Mouse (Mus musculus) spleen, adult 2 months (tissue): ENCODE results near the gene Prcd. TPM values are rescaled to one million over a fixed set of nuclear protein-coding genes. Genes with fewer than 3 reads are reported as not detected.
"Not testable (repeated sequence)": the region's sequence is repeated elsewhere in the genome, so short reads cannot be mapped to it uniquely, and the experiment has no call there.

ENCODE experiments used
- DNase-seq, 2 experiments: peaks; one replicate each; pipeline versions ENCODE4 v3.0.0 to v3.0.0-alpha.2; 2012 to 2021; ENCODE audit warnings: low spot score in 2 of 2, low read depth in 1 of 2
- H3K27ac ChIP-seq: fragments of 200-500 bp; 2 replicates; pipeline ENCODE4 v1.5.1; 2012; ENCODE audit warnings: low read length, inconsistent platforms; ENCODE audit not compliant: insufficient read depth
- H3K27me3 ChIP-seq: fragments of 200-500 bp; 2 replicates; pipeline ENCODE4 v1.6.1; 2012; ENCODE audit warnings: mild to moderate bottlenecking, moderate library complexity, low read length, inconsistent platforms; ENCODE audit not compliant: control insufficient read depth, insufficient read depth
- H3K36me3 ChIP-seq: fragments of 200-500 bp; 2 replicates; pipeline ENCODE4 v1.6.1; 2012; ENCODE audit warnings: mild to moderate bottlenecking, low read length, inconsistent platforms; ENCODE audit not compliant: control insufficient read depth, insufficient read depth
- H3K4me1 ChIP-seq: fragments of 200-500 bp; 2 replicates; pipeline ENCODE4 v1.6.1; 2011; ENCODE audit warnings: inconsistent platforms; ENCODE audit not compliant: control insufficient read depth, insufficient read depth, insufficient read length
- H3K4me3 ChIP-seq: fragments of 200-500 bp; 2 replicates; pipeline ENCODE4 v1.5.1; 2011; ENCODE audit warnings: mild to moderate bottlenecking, inconsistent platforms; ENCODE audit not compliant: insufficient read depth, insufficient read length; ENCODE audit errors: extremely low read depth
- CTCF ChIP-seq: fragments of 200-500 bp; IDR thresholded peaks from 2 replicates; pipeline ENCODE4 v1.5.1; 2011; ENCODE audit warnings: mild to moderate bottlenecking, inconsistent platforms; ENCODE audit not compliant: insufficient read depth, insufficient read length, insufficient replicate concordance; ENCODE audit errors: extremely low read depth
- POLR2A ChIP-seq: fragments of 200-500 bp; IDR thresholded peaks from 2 replicates; pipeline ENCODE4 v1.6.1; 2011; ENCODE audit warnings: low read depth, low read length, inconsistent platforms
- WGBS: fragments of 180-500 bp; shearing (Covaris S2); methylation state at CpG from one replicate; pipeline ENCODE4 v1.1.7; 2018; 5-methylcytosine and 5-hydroxymethylcytosine counted together
- polyA plus RNA-seq: library from polyadenylated mRNA; depleted of rRNA; stranded (reverse); fragments of >200 nt; gene quantifications from 2 replicates; pipeline ENCODE4 v1.2.3, GENCODE M21; 2012

The Prcd gene
- polyA plus RNA-seq, 1 experiment = 0.72 TPM

GRCm38 (mm10) chr11:116674616-116675379 lies 21.5 kb downstream of the Prcd start:
- TF ChIP-seq CTCF = no peak
- no peak for TF ChIP-seq POLR2A
- no peak overlapping the region for H3K4me3 ChIP-seq
- no peak for DNase-seq
- H3K27ac ChIP-seq = no peak overlapping the region
- H3K27me3 ChIP-seq = no peaks in the 10 kb centered on the region
- H3K36me3 ChIP-seq = peaks cover 35% of the 10 kb centered on the region
- WGBS = 80% methylated on average over 7 of the region's 7 CpGs
- no peaks in the 10 kb centered on the region for H3K4me1 ChIP-seq

DNA sequence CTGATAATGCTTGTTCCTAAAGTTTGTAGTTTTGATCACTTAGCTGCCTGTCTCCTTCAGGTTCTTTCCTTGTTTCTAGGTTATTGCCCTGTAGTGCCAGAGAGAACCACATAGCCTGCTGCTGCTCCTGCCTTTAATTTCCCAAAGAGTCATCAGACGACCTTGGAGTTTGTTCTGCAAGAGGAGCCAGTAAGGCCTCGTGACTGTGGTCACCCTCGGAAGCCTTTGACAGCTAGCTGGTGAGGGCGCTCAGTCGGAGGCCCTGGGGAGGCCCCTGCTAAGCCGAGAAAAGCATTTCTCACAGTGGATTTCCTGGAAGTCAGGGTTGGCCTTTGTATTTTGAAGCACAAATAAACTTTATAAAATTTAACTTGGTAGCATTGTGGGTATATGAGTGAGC lies 22.1 kb downstream of the Prcd start:
- H3K27me3 ChIP-seq, H3K4me1 ChIP-seq, DNase-seq, H3K4me3 ChIP-seq, H3K27ac ChIP-seq: not testable (repeated sequence)
- peaks cover 35% of the 10 kb centered on the region for H3K36me3 ChIP-seq
- 76% methylated on average over 6 of the region's 6 CpGs for WGBS

DNA sequence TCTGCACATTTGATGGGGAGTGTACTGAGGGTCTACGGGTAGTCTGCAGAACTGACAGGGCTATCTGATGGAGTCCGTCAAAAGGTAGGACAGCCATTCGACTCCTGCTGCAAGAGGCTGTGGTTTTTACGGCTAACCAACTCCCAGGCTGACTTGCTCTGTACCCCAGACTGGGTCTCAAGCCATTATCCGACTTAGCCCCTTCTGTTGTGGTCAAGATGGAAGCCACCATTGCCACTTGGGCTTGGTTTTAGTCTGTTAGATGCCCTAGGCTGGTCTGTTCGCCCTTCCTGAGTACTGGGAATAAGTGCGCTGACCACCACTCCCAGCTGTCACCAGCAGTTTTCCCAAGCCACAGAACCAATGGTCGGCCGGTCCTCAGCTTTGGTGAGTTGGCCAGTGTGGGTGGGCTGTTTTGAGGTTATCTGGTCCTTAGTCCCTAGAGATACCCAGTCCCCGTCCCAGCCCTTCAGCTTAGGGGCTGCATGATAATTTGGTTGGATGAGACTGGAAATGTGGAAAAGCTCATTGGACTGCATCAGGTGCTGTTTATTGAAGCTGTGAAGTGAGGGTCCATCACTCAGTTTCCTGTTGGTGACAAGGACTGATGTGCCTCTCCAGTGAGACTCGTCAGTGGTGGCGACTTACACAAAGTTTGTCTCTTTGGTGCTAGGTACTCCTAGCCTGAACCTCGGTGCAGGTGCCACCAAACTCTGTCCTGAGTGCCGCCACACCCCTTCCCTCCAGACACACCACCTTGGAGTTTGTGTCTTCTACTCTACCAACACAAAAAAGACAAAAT lies 23.0 kb downstream of the Prcd start:
- 92% methylated on average over 14 of the region's 14 CpGs for WGBS
- TF ChIP-seq CTCF (no peak), POLR2A (no peak)
- peaks cover 35% of the 10 kb centered on the region for H3K36me3 ChIP-seq
- H3K27me3 ChIP-seq = no peaks in the 10 kb centered on the region
- H3K27ac ChIP-seq = no peak overlapping the region
- DNase-seq = no peak
- H3K4me3 ChIP-seq = no peak overlapping the region
- no peaks in the 10 kb centered on the region for H3K4me1 ChIP-seq

- H3K36me3 ChIP-seq = peaks cover 35% of the 10 kb centered on the region
Measured at GRCm38 (mm10) chr11:116677711-116678441, 24.5 kb downstream of the Prcd start.

GRCm38 (mm10) chr11:116679148-116679547 lies 25.8 kb downstream of the Prcd start:
- Histone ChIP-seq H3K4me3 (no peak overlapping the region), H3K27ac (no peak overlapping the region), H3K4me1 (no peaks in the 10 kb centered on the region), H3K27me3 (no peaks in the 10 kb centered on the region), H3K36me3 (peaks cover 25% of the 10 kb centered on the region)
- 93% methylated on average over 6 of the region's 6 CpGs for WGBS
- TF ChIP-seq CTCF (no peak), POLR2A (no peak)
- no peak for DNase-seq

More at GRCm38 (mm10) chr11:116677711-116678441, 24.5 kb downstream of the Prcd start:
- Histone ChIP-seq H3K4me1 (no peaks in the 10 kb centered on the region), H3K27me3 (no peaks in the 10 kb centered on the region), H3K27ac (no peak overlapping the region), H3K4me3 (no peak overlapping the region)
- WGBS = 81% methylated on average over 8 of the region's 8 CpGs
- TF ChIP-seq POLR2A (no peak), CTCF (no peak)
- no peak for DNase-seq

GRCm38 (mm10) chr11:116680321-116681091 lies 27.2 kb downstream of the Prcd start:
- H3K4me3 ChIP-seq = no peak overlapping the region
- H3K4me1 ChIP-seq = no peaks in the 10 kb centered on the region
- no peak overlapping the region for H3K27ac ChIP-seq
- TF ChIP-seq POLR2A (no peak), CTCF (no peak)
- no peaks in the 10 kb centered on the region for H3K27me3 ChIP-seq
- WGBS = 81% methylated on average over 24 of the region's 24 CpGs
- no peak for DNase-seq
- peaks cover 14% of the 10 kb centered on the region for H3K36me3 ChIP-seq
